In the genomic region with DNA sequence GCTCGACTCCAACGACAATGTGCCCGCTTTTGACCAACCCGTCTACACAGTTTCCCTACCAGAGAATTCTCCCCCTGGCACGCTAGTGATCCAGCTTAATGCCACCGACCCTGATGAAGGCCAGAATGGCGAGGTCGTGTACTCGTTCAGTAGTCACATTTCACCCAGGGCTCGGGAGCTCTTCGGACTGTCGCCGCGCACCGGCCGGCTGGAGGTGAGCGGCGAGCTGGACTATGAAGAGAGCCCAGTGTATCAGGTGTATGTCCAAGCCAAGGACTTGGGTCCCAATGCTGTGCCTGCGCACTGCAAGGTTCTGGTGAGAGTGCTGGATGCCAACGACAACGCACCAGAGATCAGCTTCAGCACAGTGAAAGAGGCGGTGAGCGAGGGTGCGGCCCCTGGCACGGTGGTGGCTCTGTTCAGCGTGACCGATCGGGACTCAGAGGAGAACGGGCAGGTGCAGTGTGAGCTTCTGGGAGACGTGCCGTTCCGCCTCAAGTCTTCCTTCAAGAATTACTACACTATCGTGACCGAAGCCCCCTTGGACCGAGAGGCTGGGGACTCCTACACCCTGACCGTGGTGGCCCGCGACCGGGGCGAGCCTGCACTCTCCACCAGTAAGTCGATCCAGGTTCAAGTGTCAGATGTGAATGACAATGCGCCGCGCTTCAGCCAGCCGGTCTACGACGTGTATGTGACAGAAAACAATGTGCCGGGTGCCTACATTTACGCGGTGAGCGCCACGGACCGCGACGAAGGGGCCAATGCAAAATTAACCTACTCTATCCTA, we compare ENCODE assay signal across 8 mouse cellular contexts. TPM values are rescaled to one million over a fixed set of nuclear protein-coding genes. Genes with fewer than 3 reads are reported as not detected.
DNase-seq lines count a peak whose midpoint lies in the region; ATAC-seq lines count a peak whose summit lies in the region.

No protein-coding gene starts in this region.

- H3K36me3 ChIP-seq in hindbrain, embryonic 10.5 days = no peaks in the 10 kb centered on the region
- no peaks in the 10 kb centered on the region for H3K36me3 ChIP-seq in limb, embryonic 13.5 days

- peak overlapping the region; percentile 66 for H3K4me3 ChIP-seq in hindbrain, embryonic 10.5 days
- peak overlapping the region; percentile 65 for H3K4me3 ChIP-seq in limb, embryonic 13.5 days

- no peaks in the 10 kb centered on the region for H3K9me3 ChIP-seq in hindbrain, embryonic 10.5 days
- no peaks in the 10 kb centered on the region for H3K9me3 ChIP-seq in limb, embryonic 13.5 days

- H3K27me3 ChIP-seq in hindbrain, embryonic 10.5 days (ENCODE audit: insufficient read depth, poor library complexity, severe bottlenecking) = peaks cover 43% of the 10 kb centered on the region
- H3K27me3 ChIP-seq in limb, embryonic 13.5 days = peaks cover 35% of the 10 kb centered on the region

- peak overlapping the region; percentile 70 for H3K9ac ChIP-seq in limb, embryonic 13.5 days

- no peak for ATAC-seq in limb, embryonic 13.5 days (ENCODE audit: low FRiP score, low read depth)

- peaks cover 44% of the 10 kb centered on the region for H3K4me1 ChIP-seq in hindbrain, embryonic 10.5 days (replicated peaks)
- peaks cover 33% of the 10 kb centered on the region for H3K4me1 ChIP-seq in limb, embryonic 13.5 days

- whole genome bisulfite sequencing in hindbrain, embryonic 10.5 days = under 1% methylated on average over 55 of the region's 55 CpGs
- WGBS in limb, embryonic 13.5 days = under 1% methylated on average over 55 of the region's 55 CpGs

- DNase-seq in gastrocnemius, postnatal 10 days = peak; percentile 19
- DNase-seq in gastrocnemius, adult 8-10 months (ENCODE audit: low spot score in 2 of 2) = no peak
- peak; percentile 4 for DNase-seq in urinary bladder, postnatal 14 days (ENCODE audit: low spot score)
- no peak for DNase-seq in urinary bladder, adult 2 months (ENCODE audit: low spot score)
- peak; percentile 59 for DNase-seq in hindbrain, embryonic 10.5 days (ENCODE audit: low spot score)
- DNase-seq in right cerebral cortex, adult 18-20 months = peak; percentile 43
- no peak for DNase-seq in spleen, adult 12 weeks (ENCODE audit: low spot score)

- peak overlapping the region; percentile 98 for H3K4me2 ChIP-seq in limb, embryonic 13.5 days (replicated peaks)

- no peak overlapping the region for H3K27ac ChIP-seq in hindbrain, embryonic 10.5 days
- no peak overlapping the region for H3K27ac ChIP-seq in limb, embryonic 13.5 days

RNA-seq across cellular contexts. Expression of a gene that starts 2.0 kb away (rescaled TPM):
- 1 to 10 TPM in 1 of 2 experiments, under 1 TPM in 1; 0.85 to 1.3 TPM for total RNA-seq in gastrocnemius, postnatal 10 days (2021)
- total RNA-seq in gastrocnemius, adult 8-10 months (2022) = under 1 TPM; 0.10 to 0.41 (median 0.34) TPM
- 0.16 and 0.25 TPM in 2 replicates for polyA plus RNA-seq in urinary bladder, adult 2 months (2012; rRNA removed)
- 1.2 and 1.8 TPM in 2 replicates for polyA plus RNA-seq in hindbrain, embryonic 10.5 days (2016; fragmentation: Nextera tagmentation; extraction: Ambion mirVana)
- polyA plus RNA-seq in limb, embryonic 13.5 days (2015; fragmentation: Nextera tagmentation; extraction: Ambion mirVana) = 6.9 and 7.2 TPM in 2 replicates

Comparison
In these comparisons a context has a peak if more than half of its experiments do, and no peak if none do; other contexts are left out.
1. DNase-seq: peak in gastrocnemius, postnatal 10 days (single experiment), urinary bladder, postnatal 14 days (single experiment), hindbrain, embryonic 10.5 days (single experiment) and right cerebral cortex, adult 18-20 months (single experiment); none in gastrocnemius, adult 8-10 months (0 of 2), urinary bladder, adult 2 months (single experiment) and spleen, adult 12 weeks (single experiment).